Mouse (Mus musculus) midbrain, embryonic 14.5 days (tissue): ENCODE results near the gene Irs1. TPM values are rescaled to one million over a fixed set of nuclear protein-coding genes. Genes with fewer than 3 reads are reported as not detected.
A peak's percentile ranks its signal among the peaks of the same experiment; 100 is the strongest.

ENCODE experiments used
- ATAC-seq: fragments of 200-750 bp; cut with Nextera tagmentation; 2 replicates; pipeline ENCODE4 v1.8.0; 2017; ENCODE audit warnings: moderate number of reproducible peaks, moderate library complexity; ENCODE audit not compliant: low FRiP score, low TSS enrichment
- DNase-seq: peaks from one replicate; pipeline ENCODE4 v3.0.0-alpha.2; 2015
- H3K27ac ChIP-seq: fragments of 300-500 bp; sonication (generic); replicated peaks from 2 replicates; pipeline ENCODE4 v1.5.1; 2014; ENCODE audit warnings: mild to moderate bottlenecking, low read depth, low read length, moderate library complexity
- H3K27me3 ChIP-seq: fragments of 300-500 bp; sonication (generic); 2 replicates; pipeline ENCODE4 v1.6.1; 2014; ENCODE audit warnings: low read length, control low read depth, mixed read lengths; ENCODE audit not compliant: control insufficient read depth, insufficient read depth
- H3K36me3 ChIP-seq: fragments of 300-500 bp; sonication (generic); 2 replicates; pipeline ENCODE4 v1.6.1; 2014; ENCODE audit warnings: low read length, control low read depth; ENCODE audit not compliant: control insufficient read depth, insufficient read depth
- H3K4me1 ChIP-seq: fragments of 300-500 bp; sonication (generic); 2 replicates; pipeline ENCODE4 v1.6.1; 2014; ENCODE audit warnings: mild to moderate bottlenecking, antibody characterized with exemption, low read length, control low read depth; ENCODE audit not compliant: control insufficient read depth, insufficient read depth
- H3K4me2 ChIP-seq: fragments of 300-500 bp; sonication (generic); 2 replicates; pipeline ENCODE4 v1.6.1; 2014; ENCODE audit warnings: mild to moderate bottlenecking, low read length, moderate library complexity
- H3K4me3 ChIP-seq: fragments of 300-500 bp; sonication (generic); replicated peaks from 2 replicates; pipeline ENCODE4 v1.5.1; 2014; ENCODE audit warnings: low read depth, low read length
- H3K9ac ChIP-seq: fragments of 300-500 bp; sonication (generic); replicated peaks from 2 replicates; pipeline ENCODE4 v1.6.1; 2014; ENCODE audit warnings: mild to moderate bottlenecking, low read length, moderate library complexity
- H3K9me3 ChIP-seq: fragments of 300-500 bp; sonication (generic); 2 replicates; pipeline ENCODE4 v1.6.1; 2016; ENCODE audit warnings: low read length, control low read depth, mixed read lengths; ENCODE audit not compliant: control insufficient read depth
- WGBS: fragments of 180-500 bp; shearing (Covaris S2); extraction: QIAGEN DNeasy Blood & Tissue Kit; methylation state at CpG from one replicate; pipeline ENCODE4 v1.1.7; 2014; 5-methylcytosine and 5-hydroxymethylcytosine counted together
- polyA plus RNA-seq: library from polyadenylated mRNA; unstranded; fragments of >200 nt; fragmentation: Nextera tagmentation; extraction: Ambion mirVana; gene quantifications from 2 replicates; pipeline ENCODE4 v1.2.1, GENCODE M21; 2014

Irs1 gene
- polyA plus RNA-seq, 1 experiment from 2014 or later, result 7.9 TPM

GRCm38 (mm10) chr1:82191579-82191978, 99.6 kb downstream of the Irs1 start:
- no peak overlapping the region for H3K27ac ChIP-seq
- peak; percentile 17 for DNase-seq
- H3K9ac ChIP-seq, result no peak overlapping the region
- H3K4me2 ChIP-seq, result no peak overlapping the region
- WGBS, result 18% methylated on average over 3 of the region's 3 CpGs
- no peaks in the 10 kb centered on the region for H3K4me1 ChIP-seq
- no peak for ATAC-seq
- no peaks in the 10 kb centered on the region for H3K27me3 ChIP-seq
- no peaks in the 10 kb centered on the region for H3K36me3 ChIP-seq
- no peak overlapping the region for H3K4me3 ChIP-seq
- H3K9me3 ChIP-seq, result no peaks in the 10 kb centered on the region

- WGBS, result 67% methylated on average over 3 of the region's 3 CpGs
- ATAC-seq, result no peak
- no peak for DNase-seq
- Histone ChIP-seq H3K4me2 (no peak overlapping the region), H3K27ac (no peak overlapping the region), H3K9me3 (no peaks in the 10 kb centered on the region), H3K4me1 (no peaks in the 10 kb centered on the region), H3K27me3 (no peaks in the 10 kb centered on the region), H3K4me3 (no peak overlapping the region), H3K9ac (no peak overlapping the region), H3K36me3 (no peaks in the 10 kb centered on the region)
Measured at GRCm38 (mm10) chr1:82189516-82189915, 101.7 kb downstream of the Irs1 start.

GRCm38 (mm10) chr1:82188549-82189231, 102.5 kb downstream of the Irs1 start:
- WGBS, result 86% methylated on average over 10 of the region's 10 CpGs
- ATAC-seq, result no peak
- DNase-seq, result no peak
- H3K27me3 ChIP-seq, result no peaks in the 10 kb centered on the region
- H3K9ac ChIP-seq, result no peak overlapping the region
- H3K9me3 ChIP-seq, result no peaks in the 10 kb centered on the region
- H3K4me3 ChIP-seq, result no peak overlapping the region
- H3K4me1 ChIP-seq, result no peaks in the 10 kb centered on the region
- no peak overlapping the region for H3K4me2 ChIP-seq
- H3K36me3 ChIP-seq, result no peaks in the 10 kb centered on the region
- H3K27ac ChIP-seq, result no peak overlapping the region

- H3K4me1 ChIP-seq, result no peaks in the 10 kb centered on the region
- DNase-seq (no peak), ATAC-seq (no peak)
- WGBS, result 76% methylated on average over 8 of the region's 8 CpGs
- no peaks in the 10 kb centered on the region for H3K9me3 ChIP-seq
- no peak overlapping the region for H3K4me3 ChIP-seq
- H3K36me3 ChIP-seq, result no peaks in the 10 kb centered on the region
- no peak overlapping the region for H3K4me2 ChIP-seq
- no peak overlapping the region for H3K27ac ChIP-seq
- no peak overlapping the region for H3K9ac ChIP-seq
- no peaks in the 10 kb centered on the region for H3K27me3 ChIP-seq
Measured at GRCm38 (mm10) chr1:82183913-82184442, 107.2 kb downstream of the Irs1 start.

Other genes starting within 250 kb of the Irs1 start
- 21.5 and 27.9 TPM in 2 replicates for gene Gm9747, start 58.3 kb downstream of the Irs1 start, polyA plus RNA-seq
- 2.9 and 3.2 TPM in 2 replicates for gene Rhbdd1, start 25.0 kb upstream of the Irs1 start, polyA plus RNA-seq